ENCODE assay signal across 9 mouse cellular contexts in genomic region chr17:43581012-43581467, GRCm38 (mm10). TPM values are rescaled to one million over a fixed set of nuclear protein-coding genes. Genes with fewer than 3 reads are reported as not detected.
DNase-seq lines count a peak whose midpoint lies in the region; ATAC-seq and TF ChIP-seq lines count a peak whose summit lies in the region.
"Had no signal": no experiment of that assay in that cellular context is flagged by ENCODE, and none has a peak within 500 bp of the region (broad histone marks: within the 10 kb centered on the region; RNA-seq: fewer than 3 reads in every experiment).

No protein-coding gene starts in this region.

- peak; percentile 12 to 13 for DNase-seq in frontal cortex, postnatal 36 days (ENCODE audit: low spot score in 2 of 2)
- DNase-seq in frontal cortex, postnatal 10 days (ENCODE audit: low spot score in 2 of 2) = no peak
- peak; percentile 26 for DNase-seq in forebrain, postnatal 0 days
- peak; percentile 13 for DNase-seq in limb, embryonic 14.5 days (ENCODE audit: low spot score)
- no peak for DNase-seq in layer of hippocampus, postnatal 14 days (ENCODE audit: low spot score in 2 of 2)

- H3K9me3 ChIP-seq in forebrain, postnatal 0 days (ENCODE audit: low read length) = no peaks in the 10 kb centered on the region
- no peaks in the 10 kb centered on the region for H3K9me3 ChIP-seq in hindbrain, embryonic 12.5 days (replicated peaks)
- H3K9me3 ChIP-seq in limb, embryonic 14.5 days (ENCODE audit: control insufficient read depth, low read length) = no peaks in the 10 kb centered on the region
- no peaks in the 10 kb centered on the region for H3K9me3 ChIP-seq in neural tube, embryonic 12.5 days

- no peak for TF ChIP-seq CTCF in forebrain, postnatal 0 days (IDR thresholded peaks at IDR 0.05; ENCODE audit: low read depth)

- 25% methylated on average over 8 of the region's 8 CpGs for WGBS in forebrain, postnatal 0 days
- 21% methylated on average over 8 of the region's 8 CpGs for WGBS in hindbrain, embryonic 12.5 days
- 31% methylated on average over 8 of the region's 8 CpGs for WGBS in limb, embryonic 14.5 days
- 24% methylated on average over 8 of the region's 8 CpGs for WGBS in neural tube, embryonic 12.5 days

- peak; percentile 64 for ATAC-seq in forebrain, postnatal 0 days
- peak; percentile 60; the same call in 1 of the 2 replicates for ATAC-seq in hindbrain, embryonic 12.5 days (ENCODE audit: low FRiP score)
- peak; percentile 50; the same call in 1 of the 2 replicates for ATAC-seq in limb, embryonic 14.5 days (ENCODE audit: low FRiP score, low read depth)
- 0 out of 2 replicates have a peak, but pooled peaks have one; percentile 17 for ATAC-seq in neural tube, embryonic 12.5 days (ENCODE audit: low FRiP score, low read depth)
- no peak for ATAC-seq in megakaryocyte, adult 5-6 weeks (ENCODE audit: poor library complexity, severe bottlenecking)

- no peak for TF ChIP-seq POLR2A in limb, embryonic 14.5 days (IDR thresholded peaks at IDR 0.05; ENCODE audit: borderline replicate concordance, extremely low read depth, insufficient read depth, insufficient read length)

- H3K27me3 ChIP-seq in forebrain, postnatal 0 days (ENCODE audit: insufficient read depth, low read length) = no peaks in the 10 kb centered on the region
- H3K27me3 ChIP-seq in hindbrain, embryonic 12.5 days = no peaks in the 10 kb centered on the region
- no peaks in the 10 kb centered on the region for H3K27me3 ChIP-seq in limb, embryonic 14.5 days (ENCODE audit: control insufficient read depth, insufficient read depth, low read length)
- H3K27me3 ChIP-seq in neural tube, embryonic 12.5 days (replicated peaks) = no peaks in the 10 kb centered on the region

- H3K27ac ChIP-seq in forebrain, postnatal 0 days (ENCODE audit: low read depth, low read length) = no peak overlapping the region
- peak overlapping the region; percentile 26; the same call in 1 of the 2 replicates for H3K27ac ChIP-seq in hindbrain, embryonic 12.5 days
- 0 out of 2 replicates have a peak overlapping the region, but pooled peaks have one; percentile 5 for H3K27ac ChIP-seq in limb, embryonic 14.5 days (replicated peaks; ENCODE audit: low read depth, low read length)
- H3K27ac ChIP-seq in neural tube, embryonic 12.5 days = no peak overlapping the region

- no peak overlapping the region for H3K4me3 ChIP-seq in forebrain, postnatal 0 days (ENCODE audit: low read depth, low read length)
- no peak overlapping the region for H3K4me3 ChIP-seq in hindbrain, embryonic 12.5 days
- H3K4me3 ChIP-seq in limb, embryonic 14.5 days (replicated peaks; ENCODE audit: low read length) = no peak overlapping the region
- no peak overlapping the region for H3K4me3 ChIP-seq in neural tube, embryonic 12.5 days

- no peaks in the 10 kb centered on the region for H3K4me1 ChIP-seq in forebrain, postnatal 0 days (ENCODE audit: insufficient read depth)
- H3K4me1 ChIP-seq in hindbrain, embryonic 12.5 days = peaks cover 15% of the 10 kb centered on the region
- no peaks in the 10 kb centered on the region for H3K4me1 ChIP-seq in limb, embryonic 14.5 days (ENCODE audit: control insufficient read depth, insufficient read depth, low read length)
- peaks cover 14% of the 10 kb centered on the region for H3K4me1 ChIP-seq in neural tube, embryonic 12.5 days

- H3K4me2 ChIP-seq in forebrain, postnatal 0 days (ENCODE audit: low read depth) = no peak overlapping the region
- H3K4me2 ChIP-seq in hindbrain, embryonic 12.5 days (replicated peaks) = peak overlapping the region; percentile 27
- no peak overlapping the region for H3K4me2 ChIP-seq in limb, embryonic 14.5 days (replicated peaks; ENCODE audit: low read depth, low read length, severe bottlenecking)
- peak overlapping the region; percentile 30; the same call in 1 of the 2 replicates for H3K4me2 ChIP-seq in neural tube, embryonic 12.5 days (replicated peaks)

- no peak overlapping the region for H3K9ac ChIP-seq in forebrain, postnatal 0 days
- H3K9ac ChIP-seq in hindbrain, embryonic 12.5 days = no peak overlapping the region
- no peak overlapping the region for H3K9ac ChIP-seq in limb, embryonic 14.5 days (ENCODE audit: low read depth, low read length, severe bottlenecking)
- H3K9ac ChIP-seq in neural tube, embryonic 12.5 days = no peak overlapping the region

- no peaks in the 10 kb centered on the region for H3K36me3 ChIP-seq in forebrain, postnatal 0 days (ENCODE audit: insufficient read depth)
- no peaks in the 10 kb centered on the region for H3K36me3 ChIP-seq in hindbrain, embryonic 12.5 days
- H3K36me3 ChIP-seq in limb, embryonic 14.5 days (ENCODE audit: control insufficient read depth, insufficient read depth, low read length) = no peaks in the 10 kb centered on the region
- no peaks in the 10 kb centered on the region for H3K36me3 ChIP-seq in neural tube, embryonic 12.5 days

RNA-seq across cellular contexts. Expression of gene Pla2g7, which starts 13.1 kb away (rescaled TPM):
- 26.8 and 33.7 TPM in 2 replicates for total RNA-seq in forebrain, postnatal 0 days (2014; rRNA removed)
- 33.0 and 76.9 TPM in 2 replicates for polyA plus RNA-seq in forebrain, postnatal 0 days (2015; fragmentation: Nextera tagmentation; extraction: Ambion mirVana)
- polyA plus RNA-seq in hindbrain, embryonic 12.5 days (2016; fragmentation: Nextera tagmentation; extraction: Ambion mirVana) = 19.5 and 21.0 TPM in 2 replicates
- polyA plus RNA-seq in limb, embryonic 14.5 days (2012; rRNA removed) = 4.2 and 5.5 TPM in 2 replicates
- 9.3 and 11.3 TPM in 2 replicates for polyA plus RNA-seq in limb, embryonic 14.5 days (2014; fragmentation: Nextera tagmentation; extraction: Ambion mirVana)
- polyA plus RNA-seq in neural tube, embryonic 12.5 days (2016; fragmentation: Nextera tagmentation; extraction: Ambion mirVana) = 16.3 and 18.8 TPM in 2 replicates
- total RNA-seq in layer of hippocampus, postnatal 14 days (2021) = 10 to 100 TPM; 90.7 to 93.7 TPM
- total RNA-seq in megakaryocyte, adult 5-6 weeks (2015) = 48.9 and 55.2 TPM in 2 replicates
- 36.2 and 37.2 TPM in 2 replicates for total RNA-seq in megakaryocyte, adult 5-6 weeks (2017)

RNA-seq across cellular contexts. Expression of gene Ankrd66, which starts 37.6 kb away (rescaled TPM):
- 0.77 TPM in 1 of 2 replicates, not detected in the other for total RNA-seq in forebrain, postnatal 0 days (2014; rRNA removed)
- 1.0 and 1.2 TPM in 2 replicates for polyA plus RNA-seq in forebrain, postnatal 0 days (2015; fragmentation: Nextera tagmentation; extraction: Ambion mirVana)
- polyA plus RNA-seq in hindbrain, embryonic 12.5 days (2016; fragmentation: Nextera tagmentation; extraction: Ambion mirVana) = 0.85 and 1.3 TPM in 2 replicates
- polyA plus RNA-seq in limb, embryonic 14.5 days (2012; rRNA removed) = 0.14 and 0.18 TPM in 2 replicates
- polyA plus RNA-seq in limb, embryonic 14.5 days (2014; fragmentation: Nextera tagmentation; extraction: Ambion mirVana) = 0.14 TPM in 1 of 2 replicates, not detected in the other
- polyA plus RNA-seq in neural tube, embryonic 12.5 days (2016; fragmentation: Nextera tagmentation; extraction: Ambion mirVana) = 0.20 TPM in 1 of 2 replicates, not detected in the other
- under 1 TPM in 1 of 2 experiments, not detected in 1; 0.51 TPM for total RNA-seq in layer of hippocampus, postnatal 14 days (2021)
- total RNA-seq in megakaryocyte, adult 5-6 weeks (2015) = 0.62 and 1.8 TPM in 2 replicates
- 0.18 TPM in 1 of 2 replicates, not detected in the other for total RNA-seq in megakaryocyte, adult 5-6 weeks (2017)
- total RNA-seq: common myeloid progenitor, adult 5-6 weeks had no signal

RNA-seq across cellular contexts. Expression of gene Tdrd6, which starts 49.1 kb away (rescaled TPM):
- total RNA-seq in forebrain, postnatal 0 days (2014; rRNA removed) = 1.2 and 2.0 TPM in 2 replicates
- 0.19 and 1.2 TPM in 2 replicates for polyA plus RNA-seq in forebrain, postnatal 0 days (2015; fragmentation: Nextera tagmentation; extraction: Ambion mirVana)
- 0.05 and 0.47 TPM in 2 replicates for polyA plus RNA-seq in hindbrain, embryonic 12.5 days (2016; fragmentation: Nextera tagmentation; extraction: Ambion mirVana)
- polyA plus RNA-seq in limb, embryonic 14.5 days (2012; rRNA removed) = 0.12 and 0.59 TPM in 2 replicates
- not detected in 2 replicates for polyA plus RNA-seq in limb, embryonic 14.5 days (2014; fragmentation: Nextera tagmentation; extraction: Ambion mirVana)
- polyA plus RNA-seq in neural tube, embryonic 12.5 days (2016; fragmentation: Nextera tagmentation; extraction: Ambion mirVana) = 0.08 and 0.33 TPM in 2 replicates
- under 1 TPM; 0.38 to 0.55 TPM for total RNA-seq in layer of hippocampus, postnatal 14 days (2021)
- not detected in 2 replicates for total RNA-seq in megakaryocyte, adult 5-6 weeks (2015)
- total RNA-seq in megakaryocyte, adult 5-6 weeks (2017) = not detected in 2 replicates
- total RNA-seq: common myeloid progenitor, adult 5-6 weeks had no signal

Comparison
In these comparisons a context has a peak if more than half of its experiments do, and no peak if none do; other contexts are left out.
1. DNase-seq: peak in frontal cortex, postnatal 36 days (2 of 2), forebrain, postnatal 0 days (single experiment) and limb, embryonic 14.5 days (single experiment); none in frontal cortex, postnatal 10 days (0 of 2) and layer of hippocampus, postnatal 14 days (0 of 2).
2. H3K27ac ChIP-seq: peak in hindbrain, embryonic 12.5 days (single experiment) and limb, embryonic 14.5 days (single experiment); none in forebrain, postnatal 0 days (single experiment) and neural tube, embryonic 12.5 days (single experiment).
3. H3K4me2 ChIP-seq: peak in hindbrain, embryonic 12.5 days (single experiment) and neural tube, embryonic 12.5 days (single experiment); none in forebrain, postnatal 0 days (single experiment) and limb, embryonic 14.5 days (single experiment).